ENCODE assay signal across 26 mouse cellular contexts in the genomic region with DNA sequence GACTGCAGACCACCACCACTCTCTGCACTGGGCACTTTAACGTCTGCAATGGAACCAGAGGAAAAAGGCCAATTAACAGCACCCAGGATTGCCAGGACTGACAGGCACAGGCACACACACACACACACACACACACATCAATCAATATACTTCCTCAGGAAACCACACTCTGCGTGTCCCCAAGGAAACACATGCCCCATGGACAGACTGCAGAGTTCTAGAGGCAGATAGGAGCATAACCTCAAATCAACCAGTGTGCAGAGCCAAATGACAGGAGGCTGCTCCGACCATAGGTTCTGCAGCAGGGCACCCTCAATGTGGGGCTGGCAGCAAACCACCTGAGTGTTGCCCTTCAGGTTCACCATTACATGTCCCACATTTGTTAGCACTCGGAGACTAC. TPM values are rescaled to one million over a fixed set of nuclear protein-coding genes. Genes with fewer than 3 reads are reported as not detected.
DNase-seq lines count a peak whose midpoint lies in the region; ATAC-seq lines count a peak whose summit lies in the region.
"Had no signal": no experiment of that assay in that cellular context is flagged by ENCODE, and none has a peak within 500 bp of the region (broad histone marks: within the 10 kb centered on the region; RNA-seq: fewer than 3 reads in every experiment).

No protein-coding gene starts in this region.

- no peak overlapping the region for H3K9ac ChIP-seq in midbrain, embryonic 11.5 days (ENCODE audit: low read length)
- H3K9ac ChIP-seq in intestine, embryonic 15.5 days, result no peak overlapping the region
- H3K9ac ChIP-seq: forebrain, postnatal 0 days; hindbrain, embryonic 13.5 days had no signal

- H3K27ac ChIP-seq in midbrain, embryonic 10.5 days (replicated peaks), result peak overlapping the region; percentile 55
- no peak overlapping the region for H3K27ac ChIP-seq in midbrain, embryonic 11.5 days (ENCODE audit: low read depth, low read length)
- no peak overlapping the region for H3K27ac ChIP-seq in intestine, embryonic 15.5 days
- H3K27ac ChIP-seq: gastrocnemius, adult 2 months; hindbrain, embryonic 13.5 days had no signal

- H3K27me3 ChIP-seq in midbrain, embryonic 10.5 days (ENCODE audit: low read depth, poor library complexity, severe bottlenecking), result no peaks in the 10 kb centered on the region
- no peaks in the 10 kb centered on the region for H3K27me3 ChIP-seq in midbrain, embryonic 11.5 days (ENCODE audit: control insufficient read depth, insufficient read depth, low read length)
- H3K27me3 ChIP-seq in intestine, embryonic 15.5 days (replicated peaks), result no peaks in the 10 kb centered on the region
- H3K27me3 ChIP-seq: CH12.LX; hindbrain, embryonic 13.5 days; Patski had no signal

- DNase-seq in heart, adult 11 months, result peak; percentile 64
- no peak for DNase-seq in heart, postnatal 14 days
- DNase-seq in midbrain, embryonic 10.5 days (ENCODE audit: low spot score), result no peak
- no peak for DNase-seq in midbrain, embryonic 11.5 days (ENCODE audit: low spot score, missing footprints)
- DNase-seq in gastrocnemius, postnatal 25 days, result no peak
- DNase-seq: adrenal gland, postnatal 10 days; adrenal gland, postnatal 36 days; B cell, adult 2 months; cerebellum, adult 11-12 months; cerebellum, adult 8-10 months; cerebellum, postnatal 10 days; cerebellum, postnatal 36 days; forebrain, postnatal 0 days; gastrocnemius, adult 2 months; gastrocnemius, postnatal 14 days; heart, postnatal 36 days had no signal

- H3K4me3 ChIP-seq in midbrain, embryonic 10.5 days, result no peak overlapping the region
- no peak overlapping the region for H3K4me3 ChIP-seq in midbrain, embryonic 11.5 days (ENCODE audit: low read depth, low read length)
- H3K4me3 ChIP-seq in intestine, embryonic 15.5 days (replicated peaks), result no peak overlapping the region
- H3K4me3 ChIP-seq: gastrocnemius, adult 2 months; hindbrain, embryonic 13.5 days had no signal

- H3K4me2 ChIP-seq in midbrain, embryonic 11.5 days, result no peak overlapping the region
- H3K4me2 ChIP-seq in intestine, embryonic 15.5 days (replicated peaks), result no peak overlapping the region
- H3K4me2 ChIP-seq: heart, embryonic 11.5 days; hindbrain, embryonic 13.5 days had no signal

- H3K9me3 ChIP-seq in midbrain, embryonic 10.5 days (replicated peaks), result no peaks in the 10 kb centered on the region
- no peaks in the 10 kb centered on the region for H3K9me3 ChIP-seq in midbrain, embryonic 11.5 days (ENCODE audit: control insufficient read depth, low read length)
- no peaks in the 10 kb centered on the region for H3K9me3 ChIP-seq in intestine, embryonic 15.5 days
- H3K9me3 ChIP-seq: G1E; hindbrain, embryonic 13.5 days had no signal

- H3K4me1 ChIP-seq in midbrain, embryonic 10.5 days, result peaks cover 37% of the 10 kb centered on the region
- H3K4me1 ChIP-seq in midbrain, embryonic 11.5 days (ENCODE audit: control insufficient read depth, insufficient read depth, low read length), result peaks cover 15% of the 10 kb centered on the region
- H3K4me1 ChIP-seq in intestine, embryonic 15.5 days (replicated peaks), result no peaks in the 10 kb centered on the region

- H3K36me3 ChIP-seq in midbrain, embryonic 10.5 days, result peaks cover 17% of the 10 kb centered on the region
- no peaks in the 10 kb centered on the region for H3K36me3 ChIP-seq in midbrain, embryonic 11.5 days (ENCODE audit: control insufficient read depth, insufficient read depth, low read length)
- H3K36me3 ChIP-seq in intestine, embryonic 15.5 days, result no peaks in the 10 kb centered on the region

- no peak for ATAC-seq in midbrain, embryonic 11.5 days (ENCODE audit: low FRiP score)
- ATAC-seq in hematopoietic stem cell, adult 5-6 weeks (replicated peaks in 1 of 2; ENCODE audit: insufficient read depth in 1 of 2, low FRiP score in 2 of 2, low TSS enrichment in 1 of 2, low read depth in 1 of 2, poor library complexity in 2 of 2, severe bottlenecking in 2 of 2), result peak; percentile 91 to 96
- ATAC-seq in intestine, embryonic 15.5 days, result no peak
- ATAC-seq: forebrain, embryonic 14.5 days; forebrain, postnatal 0 days; hindbrain, embryonic 16.5 days; intestine, embryonic 16.5 days; Patski had no signal

- intact Hi-C loops in heart, postnatal 14 days (cut with DNase I), result no loop called here

- WGBS in midbrain, embryonic 10.5 days, result 86% methylated on average over 4 of the region's 4 CpGs
- 80% methylated on average over 4 of the region's 4 CpGs for WGBS in midbrain, embryonic 11.5 days
- WGBS in intestine, embryonic 15.5 days, result 71% methylated on average over 4 of the region's 4 CpGs

RNA-seq across cellular contexts. Expression of a gene that starts 26.1 kb away (rescaled TPM):
- total RNA-seq in heart, postnatal 14 days (2021), result 10 to 100 TPM; 10.2 to 11.1 TPM
- polyA plus RNA-seq in midbrain, embryonic 10.5 days (2016; fragmentation: Nextera tagmentation; extraction: Ambion mirVana), result 91.4 and 106 TPM in 2 replicates
- polyA plus RNA-seq in midbrain, embryonic 11.5 days (2014; fragmentation: Nextera tagmentation; extraction: Ambion mirVana), result 97.4 and 103 TPM in 2 replicates
- 10.4 and 19.8 TPM in 2 replicates for total RNA-seq in hematopoietic stem cell, adult 5-6 weeks (2017)
- polyA plus RNA-seq in intestine, embryonic 15.5 days (2015; fragmentation: Nextera tagmentation; extraction: Ambion mirVana), result 40.6 and 44.1 TPM in 2 replicates
- total RNA-seq in gastrocnemius, postnatal 25 days (2021), result 1 to 10 TPM; 1.6 to 3.0 TPM

Comparison
In these comparisons a context has a peak if more than half of its experiments do, and no peak if none do; other contexts are left out.
1. ATAC-seq: peak in hematopoietic stem cell, adult 5-6 weeks (2 of 2); none in midbrain, embryonic 11.5 days (single experiment) and intestine, embryonic 15.5 days (single experiment).